Mouse (Mus musculus): Measurements from ENCODE around the gene Tmem120a.

The Tmem120a gene

DNA sequence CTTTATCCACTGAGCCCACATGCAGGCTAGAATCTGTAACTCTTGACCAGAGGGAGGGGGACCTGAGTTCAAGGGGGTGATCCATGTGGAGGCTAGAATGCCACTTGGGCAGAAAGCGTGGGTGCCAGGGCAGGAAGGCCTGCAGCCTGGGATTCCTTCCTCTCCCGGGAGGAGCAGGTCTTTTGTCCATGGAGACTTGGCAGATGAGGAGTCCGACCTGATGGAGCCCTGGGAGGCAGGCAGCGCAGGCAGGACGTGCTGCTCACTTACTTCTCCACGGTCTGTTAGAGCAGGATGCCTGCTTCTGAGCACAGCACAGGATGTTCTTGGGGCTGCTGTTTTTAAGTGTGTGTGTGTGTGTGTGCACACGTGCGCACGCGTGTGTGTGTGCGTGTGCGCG, 37.2 kb downstream of the Tmem120a start:
- no peak for DNase-seq

DNA sequence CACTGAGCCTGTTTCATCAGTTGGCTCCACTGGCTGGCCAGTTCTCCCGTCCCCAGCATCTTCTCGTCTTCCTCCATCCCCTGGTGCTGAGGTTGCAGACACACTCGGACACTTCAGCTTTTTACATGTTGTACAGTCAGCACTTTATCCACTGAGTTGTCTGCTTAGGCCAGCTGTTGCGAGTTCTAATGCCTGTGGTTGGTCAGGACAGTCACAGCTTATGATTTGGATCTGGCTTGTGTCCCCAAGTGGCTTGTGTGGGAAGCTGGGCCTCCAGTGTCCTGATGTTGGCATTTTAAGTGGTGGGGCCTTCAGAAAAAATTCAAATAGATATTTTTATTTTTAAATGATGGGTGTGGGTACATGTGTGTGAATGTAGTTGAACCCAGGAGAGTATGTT, 38.9 kb downstream of the Tmem120a start:
- no peak for DNase-seq

DNA sequence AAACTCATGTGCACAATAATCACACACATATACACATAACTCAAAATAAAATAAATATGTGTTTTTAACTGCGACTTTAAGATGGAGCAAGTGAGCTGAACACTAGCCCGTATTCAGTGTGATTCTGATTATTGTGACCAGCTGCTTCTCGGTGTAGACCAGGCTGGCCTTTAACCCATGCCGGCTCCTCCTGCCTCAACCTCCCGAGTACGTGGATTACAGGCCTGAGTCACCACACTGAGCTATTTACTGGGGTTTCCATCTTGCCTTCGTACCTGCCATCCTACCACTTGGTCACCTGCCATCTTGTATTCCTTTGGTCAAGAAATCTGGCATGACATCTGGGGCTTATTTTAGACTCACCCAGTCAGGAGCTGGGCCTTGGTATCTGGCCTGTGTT, 40.8 kb downstream of the Tmem120a start:
- DNase-seq = no peak

- DNase-seq = no peak
Observed at GRCm38 (mm10) chr5:135702682-135703192, 41.5 kb downstream of the Tmem120a start.

- DNase-seq = no peak
Observed at GRCm38 (mm10) chr5:135702190-135702589, 42.1 kb downstream of the Tmem120a start.

DNA sequence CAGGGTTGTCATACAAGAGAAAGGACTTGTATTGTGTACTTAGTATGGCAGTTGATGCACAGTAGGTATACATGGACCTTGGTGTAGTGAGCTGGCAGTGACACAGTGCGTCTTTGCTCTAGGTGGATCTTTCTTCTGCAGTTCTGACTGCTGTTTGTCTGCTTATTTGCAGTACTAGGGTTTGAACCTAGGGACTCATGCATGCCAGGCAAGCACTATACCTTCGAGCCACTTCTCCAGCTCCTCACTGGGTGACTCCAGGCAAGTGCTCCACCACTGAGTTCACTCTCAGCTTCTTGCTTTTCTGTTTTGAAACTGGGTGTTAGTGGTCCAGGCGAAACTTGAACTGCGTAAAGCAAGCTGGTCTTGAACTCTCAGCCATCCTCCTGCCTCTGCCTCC, 42.6 kb downstream of the Tmem120a start:
- DNase-seq = no peak

DNA sequence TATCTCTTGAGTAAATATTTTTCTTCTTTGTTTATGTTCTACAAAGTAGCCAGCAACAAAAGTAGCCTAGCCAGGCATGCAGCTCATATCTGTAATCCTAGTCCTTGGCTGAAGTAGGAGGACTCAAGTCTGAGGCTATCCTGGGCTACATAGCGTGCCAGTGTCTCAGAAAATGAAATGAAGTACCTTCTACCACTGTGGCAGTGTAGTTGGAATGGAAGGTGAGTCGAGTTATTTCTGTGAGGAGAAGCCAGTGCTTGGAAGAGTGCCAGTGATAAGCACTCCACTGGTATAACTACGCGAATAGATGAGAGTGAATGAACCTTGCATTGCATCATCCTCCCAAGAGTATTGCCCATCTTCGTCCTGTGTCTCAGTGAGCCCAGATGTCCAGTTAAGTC, 46.5 kb downstream of the Tmem120a start:
- no peak for DNase-seq

DNA sequence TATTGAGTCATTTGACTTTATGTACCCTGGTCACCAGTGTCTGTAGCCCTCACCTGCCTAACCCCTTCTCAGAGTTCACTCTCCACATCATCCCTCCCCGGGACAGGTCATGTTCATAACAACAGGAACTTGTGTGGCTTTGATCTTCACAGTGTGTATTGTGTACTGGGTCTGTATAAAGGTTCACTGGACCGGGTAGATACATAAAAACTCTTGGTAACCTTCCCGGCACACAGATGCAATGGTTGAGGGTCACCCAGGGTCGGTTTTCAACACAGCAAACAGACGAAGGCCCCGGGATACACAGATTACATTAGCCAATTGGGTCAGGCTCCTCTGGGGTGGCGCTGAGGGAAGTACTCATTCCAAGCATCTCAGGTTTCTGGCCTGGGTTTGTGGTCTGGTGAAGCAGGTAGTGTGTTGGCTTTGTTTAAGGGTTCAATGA, 48.9 kb downstream of the Tmem120a start:
- no peak for DNase-seq

DNA sequence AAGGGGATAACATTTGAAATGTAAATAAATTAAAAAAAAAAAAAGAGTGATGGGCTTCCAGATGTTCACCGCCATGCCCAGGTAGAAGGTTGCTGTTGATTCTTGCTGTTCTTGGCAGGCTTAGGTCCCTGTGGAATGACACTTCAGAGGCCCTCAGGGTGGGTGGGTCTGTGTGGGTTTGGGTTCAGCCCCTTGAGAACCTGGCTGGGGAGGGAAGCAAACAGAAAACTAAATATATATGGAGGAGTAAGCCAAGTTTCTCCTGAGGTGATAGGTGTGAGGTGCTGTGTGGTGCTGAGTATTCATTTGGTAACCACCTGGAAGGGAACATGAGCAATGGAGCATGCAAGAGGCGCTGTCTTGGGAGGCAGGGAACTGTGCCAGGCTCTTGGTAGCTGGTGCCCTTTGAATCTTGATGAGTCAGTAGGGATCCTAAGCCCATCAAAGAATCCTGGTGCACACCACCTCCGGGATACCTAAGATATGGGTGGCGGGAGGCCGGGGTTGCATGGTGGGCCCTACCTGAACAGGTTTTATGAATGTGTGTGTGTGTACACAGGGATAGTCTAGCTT, 50.9 kb downstream of the Tmem120a start:
- DNase-seq = peak; percentile 85

GRCm38 (mm10) chr5:135691266-135691665, 53.0 kb downstream of the Tmem120a start:
- no peak for DNase-seq

DNA sequence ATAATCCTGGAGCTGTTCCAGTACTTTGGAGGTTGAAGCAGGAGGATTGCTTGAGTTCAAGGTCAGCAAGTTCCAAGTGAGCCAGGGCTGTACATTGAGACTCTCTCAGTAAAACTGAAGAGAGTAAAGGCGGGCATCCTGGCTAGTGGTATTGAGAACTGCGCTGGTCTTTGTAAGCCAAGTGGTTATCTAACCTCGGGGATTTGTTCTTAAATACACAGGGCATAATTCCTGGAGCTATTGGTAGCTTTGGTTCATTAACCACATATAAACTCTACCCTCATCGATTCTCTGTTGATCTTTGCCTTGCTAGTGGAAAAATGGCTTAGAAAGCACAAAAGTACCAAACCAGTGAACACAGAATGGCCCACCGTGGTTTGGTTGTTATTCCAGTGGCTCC, 53.8 kb downstream of the Tmem120a start:
- DNase-seq = no peak
